Mouse (Mus musculus) frontal cortex, adult 2 months (tissue): ENCODE results near the gene Cachd1. TPM values are rescaled to one million over a fixed set of nuclear protein-coding genes. Genes with fewer than 3 reads are reported as not detected.

ENCODE experiments used
- DNase-seq, 2 experiments: peaks; one replicate each; pipeline ENCODE4 v3.0.0; 2022; ENCODE audit warnings: low spot score in 1 of 2; ENCODE audit errors: extremely low spot score in 1 of 2
- polyA plus RNA-seq: library from polyadenylated mRNA; depleted of rRNA; stranded (reverse); fragments of >200 nt; gene quantifications from 2 replicates; pipeline ENCODE4 v1.2.3, GENCODE M21; 2012; rRNA removed

Cachd1 gene
- polyA plus RNA-seq, 1 experiment: 18.1 TPM

DNA sequence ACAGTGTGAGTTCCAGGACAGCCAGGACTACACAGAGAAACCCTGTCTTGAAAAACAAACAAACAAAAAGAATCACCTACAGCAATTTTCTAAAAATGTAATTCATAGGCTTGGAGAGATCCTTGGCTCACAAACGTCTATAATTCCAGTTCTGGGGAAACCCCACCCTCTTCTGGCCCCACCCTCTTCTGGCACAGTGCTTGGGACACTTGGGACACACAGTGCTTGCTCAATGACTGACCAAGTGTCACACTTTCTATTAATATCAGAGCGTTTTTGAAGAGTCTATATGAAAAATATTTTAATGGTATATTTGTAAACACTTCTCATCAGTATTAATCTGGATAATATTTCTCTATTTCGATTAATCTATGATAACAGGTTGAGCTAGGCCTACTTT, 256.6 kb downstream of the Cachd1 start:
- DNase-seq: no peak

DNA sequence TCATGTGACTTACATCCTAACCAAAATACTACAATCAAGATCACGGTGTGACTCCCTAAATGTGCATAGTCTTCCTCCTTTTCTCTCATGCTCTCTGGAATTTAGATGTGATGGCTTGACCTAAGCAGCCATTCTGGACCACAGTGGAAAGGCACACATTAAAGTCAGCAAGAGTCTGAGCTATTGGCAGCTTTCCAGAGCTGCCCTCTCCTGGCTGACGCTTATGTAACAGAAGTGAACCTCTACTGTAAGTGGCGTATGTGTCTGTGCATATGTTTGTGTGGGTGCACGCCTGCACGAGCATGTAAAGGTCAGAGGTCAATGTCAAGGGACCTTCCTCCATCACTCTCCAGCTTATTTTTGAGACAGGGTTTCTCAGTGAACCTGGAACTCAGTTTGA, 258.7 kb downstream of the Cachd1 start:
- no peak for DNase-seq

GRCm38 (mm10) chr4:101037156-101037555, 260.7 kb downstream of the Cachd1 start:
- DNase-seq: peak; percentile 33 to 73

DNA sequence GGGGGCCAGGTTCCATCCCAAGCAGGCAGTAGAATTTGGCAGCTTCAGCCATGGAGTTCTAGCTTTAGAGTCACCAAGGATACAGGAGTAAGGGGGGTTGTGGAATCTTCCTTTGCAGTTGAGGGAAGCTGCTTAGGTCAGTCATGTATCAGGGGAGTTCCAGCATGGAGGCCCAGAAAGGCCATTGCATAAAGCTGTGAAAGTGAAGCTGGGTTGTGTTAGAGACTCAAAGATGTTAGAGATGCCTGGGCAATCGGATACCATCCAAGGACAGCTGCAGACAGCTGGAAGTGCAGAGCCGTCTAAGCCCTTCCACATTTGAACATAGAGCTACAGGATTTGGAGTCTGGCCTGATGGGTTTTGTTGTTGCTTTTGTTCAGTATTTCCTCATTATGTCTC, 267.2 kb downstream of the Cachd1 start:
- no peak for DNase-seq

- DNase-seq: no peak
Observed at GRCm38 (mm10) chr4:101044149-101044548, 267.7 kb downstream of the Cachd1 start.

DNA sequence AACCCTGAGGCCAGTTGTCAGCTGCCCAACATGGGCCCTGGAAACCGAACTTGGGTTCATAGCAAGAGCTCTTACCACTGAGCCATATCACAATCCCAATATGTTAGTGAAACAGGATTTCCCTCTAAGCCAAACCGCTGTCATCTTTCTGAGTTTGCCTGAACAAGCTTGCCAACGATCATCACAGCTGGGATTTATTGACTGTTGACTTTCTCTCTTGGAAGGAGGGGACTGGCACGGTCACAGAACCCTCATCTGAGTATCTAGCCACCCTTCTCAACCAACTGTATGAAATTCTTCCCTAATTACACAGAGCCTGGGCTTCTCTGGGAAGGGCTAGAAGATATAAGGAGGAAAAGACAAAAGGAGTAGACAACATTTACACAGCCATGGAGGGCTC, 270.1 kb downstream of the Cachd1 start:
- DNase-seq: no peak

DNA sequence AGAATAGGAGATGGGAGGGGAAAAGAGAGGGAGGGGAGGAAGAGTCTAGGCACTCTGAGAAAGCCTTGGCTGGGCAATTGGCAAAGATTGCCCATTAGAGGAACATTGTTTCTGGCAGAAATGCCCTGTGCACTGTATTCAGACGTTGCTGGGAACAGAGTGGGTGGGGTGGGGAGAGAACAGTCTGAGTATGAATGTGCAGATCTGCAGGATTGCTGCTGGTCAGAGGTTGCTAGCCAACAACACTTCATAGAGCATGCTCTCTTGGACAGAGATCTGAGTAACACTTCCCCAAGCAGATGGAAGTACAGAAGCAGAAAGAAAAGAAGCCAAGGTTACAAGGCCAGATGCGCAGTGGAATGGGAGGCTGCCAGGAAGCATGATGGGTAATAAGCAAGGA, 285.7 kb downstream of the Cachd1 start:
- no peak for DNase-seq

GRCm38 (mm10) chr4:101066401-101066800, 289.9 kb downstream of the Cachd1 start:
- DNase-seq: no peak

- peak in 1 of 2 experiments; percentile 50 for DNase-seq
Observed at GRCm38 (mm10) chr4:101068786-101069153, 292.3 kb downstream of the Cachd1 start, which contains the start of gene Raver2. Raver2 (plus strand) TSS chr4:101068983.

- DNase-seq: peak in 1 of 2 experiments; percentile 23
Observed at GRCm38 (mm10) chr4:101069154-101069971, 292.9 kb downstream of the Cachd1 start.

DNA sequence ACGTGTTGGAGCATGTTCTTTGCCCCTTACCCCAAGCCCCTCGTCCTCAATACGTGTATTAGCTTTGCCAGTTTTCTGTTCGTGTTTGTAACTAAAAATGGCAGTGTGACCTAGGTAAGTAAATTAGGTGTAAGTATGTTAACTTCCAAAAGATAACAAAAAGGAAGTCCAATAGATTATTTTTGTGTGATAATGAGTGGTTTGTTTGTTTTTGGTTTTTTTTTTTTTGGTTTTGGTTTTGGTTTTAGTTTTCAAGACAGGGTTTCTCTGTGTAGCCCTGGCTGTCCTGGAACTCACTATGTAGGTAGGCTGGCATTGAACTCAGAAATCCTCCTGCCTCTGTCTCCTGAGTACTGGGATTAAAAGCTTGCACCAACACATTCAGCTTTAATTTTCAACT, 295.1 kb downstream of the Cachd1 start:
- DNase-seq: no peak

DNA sequence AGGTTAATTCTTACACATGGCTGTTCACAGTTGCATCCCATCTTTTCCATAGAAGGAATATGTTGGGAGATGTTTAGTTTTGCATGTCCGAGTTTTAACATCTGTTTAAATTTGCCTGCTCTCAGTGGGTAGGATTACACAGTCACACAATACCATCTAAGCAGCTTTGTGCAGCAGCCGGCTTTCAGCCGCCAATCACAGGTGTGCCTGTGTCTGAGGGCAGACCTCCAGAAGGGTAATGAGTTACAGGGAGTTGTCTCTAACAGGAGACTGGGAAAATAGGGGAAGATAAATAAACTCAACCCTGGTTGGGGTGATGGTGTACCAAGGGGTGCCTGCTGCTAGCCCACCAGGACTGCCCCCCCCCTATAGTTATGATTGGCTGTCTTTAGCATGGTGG, 299.9 kb downstream of the Cachd1 start:
- no peak for DNase-seq

Other genes starting within 250 kb of the Cachd1 start
- not detected in 2 replicates for gene Gm10577, start 244.0 kb downstream of the Cachd1 start, polyA plus RNA-seq